Mouse (Mus musculus) spleen, postnatal 14 days (tissue): ENCODE data around the gene Nelfcd.

ENCODE experiments used
- DNase-seq, 2 experiments: peaks; one replicate each; pipeline ENCODE4 v3.0.0; 2021 to 2022; ENCODE audit warnings: low spot score in 2 of 2

Nelfcd gene

DNA sequence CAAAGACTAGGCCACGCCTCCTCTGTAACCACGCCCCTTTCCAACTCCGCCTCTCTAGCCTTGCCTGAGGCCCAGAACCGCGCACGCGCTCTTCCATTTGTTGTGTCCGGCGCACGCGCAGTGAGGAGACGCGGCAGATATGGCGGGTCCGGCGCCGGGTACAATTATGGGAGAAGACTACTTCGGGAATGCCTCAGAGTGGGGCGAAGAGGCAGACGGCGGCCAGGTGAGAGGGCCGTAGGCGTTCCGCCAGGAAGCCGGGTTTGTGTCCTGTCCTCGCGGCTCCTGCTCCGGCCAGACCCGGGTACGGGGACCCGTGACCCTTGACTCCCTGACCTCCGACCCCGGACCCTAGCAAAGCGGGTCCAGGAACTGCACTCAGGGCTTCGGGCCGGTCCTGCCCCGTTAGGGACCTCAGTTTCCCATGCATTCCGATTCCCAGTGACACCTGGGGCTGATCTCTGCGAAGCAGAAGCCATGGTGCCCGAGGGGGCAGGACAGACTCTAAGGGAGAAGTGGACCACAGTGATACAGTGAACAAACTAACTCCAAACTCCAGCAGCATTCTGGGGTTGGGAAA, at the start of gene Nelfcd:
TSS of gene Nelfcd (plus strand) at position 74 of the 580 bp plus-strand sequence.
- peak; percentile 95 to 97 for DNase-seq

DNA sequence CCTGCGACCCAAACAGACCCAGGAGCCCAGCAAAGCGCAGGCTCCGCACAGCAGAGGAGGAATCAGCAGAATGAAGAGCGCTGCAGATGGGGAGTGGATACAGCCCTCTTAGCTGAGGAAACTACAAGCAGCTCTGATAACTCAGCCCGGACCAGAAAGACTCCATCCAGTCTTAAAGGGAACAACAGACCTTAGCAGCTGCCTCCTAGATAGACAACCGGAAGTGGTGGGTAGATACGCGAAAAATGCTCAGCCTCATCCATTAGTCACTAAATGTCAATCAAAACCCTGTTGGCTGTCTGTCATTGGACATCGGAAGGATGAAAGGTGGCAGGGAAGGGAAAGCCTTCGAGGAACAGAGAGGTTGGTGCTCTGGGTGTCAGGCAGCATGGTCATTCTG, 49.0 kb upstream of the Nelfcd start:
- no peak for DNase-seq

DNA sequence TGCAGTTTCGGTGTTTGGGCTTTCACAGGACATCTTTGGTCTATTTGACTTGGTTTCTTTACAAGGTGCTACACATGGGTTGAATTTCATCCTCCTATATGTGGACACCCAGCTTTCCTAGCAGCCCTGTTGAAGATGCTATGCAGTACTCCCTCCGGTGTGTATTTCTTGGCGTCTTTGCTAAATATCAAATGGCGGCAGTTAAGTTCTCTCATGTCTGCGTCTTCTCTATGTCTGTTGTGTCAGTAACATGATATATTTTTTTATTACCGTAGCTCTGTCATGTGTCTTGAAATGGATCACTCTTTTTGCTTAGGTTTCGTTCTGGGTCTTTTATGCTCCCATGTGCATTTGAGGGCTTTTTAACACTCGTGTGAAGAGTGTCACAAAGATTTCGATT, 34.6 kb upstream of the Nelfcd start:
- DNase-seq, result no peak

DNA sequence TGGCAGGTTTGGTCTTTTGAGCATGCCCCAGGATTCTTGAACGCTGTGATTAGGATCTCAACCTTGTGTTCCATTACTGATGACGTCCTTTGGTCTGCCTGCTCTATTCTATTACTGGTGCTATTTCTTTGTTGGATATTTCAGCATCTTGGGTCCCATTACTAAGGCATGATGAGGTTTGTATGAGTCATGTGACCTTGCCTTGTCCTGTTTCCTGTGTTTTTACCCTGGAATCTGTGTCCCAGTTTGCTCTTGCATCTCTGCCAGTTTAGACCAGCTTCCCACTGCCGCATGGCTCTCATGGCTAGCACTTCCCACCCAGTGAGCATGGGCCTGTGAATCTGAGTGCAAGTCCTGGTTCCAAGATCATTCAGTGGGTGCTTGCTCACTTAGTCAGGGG, 23.7 kb upstream of the Nelfcd start:
- no peak for DNase-seq

DNA sequence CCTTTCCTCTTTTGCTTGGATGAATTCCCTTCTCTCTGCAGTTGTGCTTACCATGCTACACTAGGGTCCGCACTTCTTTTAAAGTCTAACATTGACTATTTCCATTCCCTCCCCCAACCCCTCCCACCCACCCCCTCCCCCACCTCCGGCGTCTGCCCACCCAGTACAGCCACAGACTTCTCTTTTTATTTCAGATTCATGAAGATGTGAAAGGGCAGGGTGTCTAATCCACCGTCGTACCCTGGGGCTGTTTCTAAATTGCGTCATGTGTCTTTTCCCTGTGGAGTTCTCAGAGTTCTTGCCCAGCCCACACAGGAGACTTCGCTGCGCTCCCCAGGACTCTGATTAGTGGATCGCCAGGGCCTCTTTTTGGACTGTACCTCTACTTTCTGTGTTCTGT, 23.1 kb upstream of the Nelfcd start:
- DNase-seq, result no peak

DNA sequence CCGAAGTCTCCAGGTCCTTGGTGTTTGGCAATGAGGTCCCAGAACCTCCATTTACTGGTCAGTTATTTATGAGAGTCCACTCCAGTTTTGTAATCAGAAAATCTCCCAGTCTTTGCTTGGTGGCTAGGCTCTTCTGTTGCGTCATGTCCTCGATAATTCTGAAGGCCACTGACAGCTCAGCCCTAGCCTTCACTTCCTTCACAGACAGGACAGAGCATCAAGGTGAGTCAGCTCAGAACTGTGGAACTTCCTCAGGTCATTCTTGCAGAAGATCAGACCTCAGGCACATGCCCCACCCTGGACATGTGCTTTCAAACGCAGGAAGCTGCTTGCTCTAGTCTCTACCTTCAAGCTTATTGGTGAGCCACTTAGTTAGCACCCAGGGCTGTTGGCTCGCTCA, 22.2 kb upstream of the Nelfcd start:
- DNase-seq, result no peak

DNA sequence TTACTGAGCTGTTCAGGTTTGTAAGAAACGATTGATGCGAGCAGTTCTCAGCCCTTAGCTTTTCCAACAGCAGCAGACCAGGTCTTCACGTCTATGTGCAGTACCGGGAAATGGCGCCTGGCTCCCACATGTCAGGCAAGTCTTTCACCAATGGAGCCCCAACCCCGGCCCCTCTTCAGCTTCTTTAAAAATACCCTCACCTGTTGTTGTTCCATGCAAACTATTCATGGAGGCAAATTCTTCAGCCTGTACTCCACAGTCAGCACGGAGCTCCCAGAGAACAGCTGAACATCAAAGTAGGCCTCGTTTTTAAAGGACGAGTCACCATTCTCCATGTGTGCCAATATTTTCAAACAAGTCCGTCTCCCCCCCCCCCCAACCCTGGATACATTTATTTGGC, 19.0 kb upstream of the Nelfcd start:
- no peak for DNase-seq

DNA sequence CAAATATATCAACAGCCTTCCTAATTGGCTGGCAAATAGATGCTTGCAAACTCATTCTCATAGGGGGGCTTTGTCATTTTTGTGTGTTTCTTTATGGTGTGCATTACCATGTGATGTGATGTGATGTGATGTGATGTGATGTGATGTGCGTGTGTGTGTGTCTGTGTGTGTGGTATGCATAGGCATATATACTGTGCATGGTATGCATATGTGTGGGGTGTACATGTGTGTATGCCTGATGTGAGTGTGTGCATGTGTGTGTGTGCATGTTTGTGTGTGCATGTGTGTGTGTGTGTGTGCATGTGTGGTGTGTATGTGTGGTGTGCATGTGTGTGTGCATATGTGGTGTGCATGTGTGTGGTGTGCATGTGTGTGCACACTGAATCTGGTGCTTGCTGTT, 18.5 kb upstream of the Nelfcd start:
- DNase-seq, result no peak

DNA sequence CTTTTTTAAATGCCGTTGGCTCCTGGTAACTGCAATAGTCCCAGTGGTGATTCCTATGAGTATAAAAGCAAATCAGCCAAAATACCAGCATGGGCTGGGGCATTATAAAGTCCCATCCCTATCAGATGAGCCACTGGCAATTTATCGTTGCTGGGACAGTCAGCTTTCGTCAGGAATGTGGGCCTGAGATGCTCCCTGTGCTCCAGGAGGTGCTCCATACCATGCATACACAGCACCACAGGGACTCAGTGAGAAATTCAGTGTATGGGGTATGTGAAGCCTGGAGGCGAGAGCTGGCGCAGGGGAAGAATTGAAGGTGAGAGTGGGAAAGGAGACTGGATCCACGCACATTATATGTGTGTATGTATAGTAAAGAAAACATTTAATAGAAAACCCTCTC, 17.7 kb upstream of the Nelfcd start:
- DNase-seq, result no peak

DNA sequence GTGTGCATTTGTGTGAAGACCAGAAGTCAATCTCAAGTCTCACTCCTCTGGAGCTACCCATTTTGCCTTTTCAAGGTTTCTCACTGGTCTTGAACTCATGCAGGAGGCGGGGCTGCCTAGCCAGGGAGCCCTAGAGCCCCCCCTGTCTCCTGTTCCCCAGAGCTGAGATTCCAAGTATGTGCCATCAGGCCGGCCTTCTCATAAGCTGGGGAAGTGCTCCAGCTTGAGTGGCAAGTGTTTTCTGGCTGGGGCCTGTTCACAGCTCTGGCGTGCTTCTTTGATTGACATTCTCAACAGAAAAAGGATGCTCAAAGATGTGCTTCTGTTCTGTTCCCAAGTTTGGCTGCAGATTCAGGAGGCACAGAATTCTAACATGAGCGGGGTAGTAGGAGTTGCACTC, 15.2 kb upstream of the Nelfcd start:
- DNase-seq, result no peak

DNA sequence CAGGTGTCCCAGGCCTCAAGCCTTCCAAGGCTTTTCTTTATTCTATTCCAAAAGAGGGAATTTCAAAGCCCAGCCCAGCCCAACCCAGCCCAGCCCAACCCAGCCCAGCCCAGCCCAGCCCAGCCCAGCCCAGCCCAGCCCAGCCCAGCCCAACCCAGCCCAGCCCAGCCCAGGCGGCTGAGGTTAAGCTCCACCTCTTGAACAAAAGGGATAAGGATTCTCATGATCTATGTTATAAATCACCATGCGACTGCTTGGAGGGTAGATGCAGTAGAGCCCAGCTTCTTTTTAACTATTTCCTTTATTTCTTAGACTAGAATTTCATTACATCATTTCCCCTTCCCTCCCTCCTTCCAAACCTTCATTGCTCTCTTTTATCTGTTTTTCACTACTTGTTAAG, 5.4 kb upstream of the Nelfcd start:
- no peak for DNase-seq

DNA sequence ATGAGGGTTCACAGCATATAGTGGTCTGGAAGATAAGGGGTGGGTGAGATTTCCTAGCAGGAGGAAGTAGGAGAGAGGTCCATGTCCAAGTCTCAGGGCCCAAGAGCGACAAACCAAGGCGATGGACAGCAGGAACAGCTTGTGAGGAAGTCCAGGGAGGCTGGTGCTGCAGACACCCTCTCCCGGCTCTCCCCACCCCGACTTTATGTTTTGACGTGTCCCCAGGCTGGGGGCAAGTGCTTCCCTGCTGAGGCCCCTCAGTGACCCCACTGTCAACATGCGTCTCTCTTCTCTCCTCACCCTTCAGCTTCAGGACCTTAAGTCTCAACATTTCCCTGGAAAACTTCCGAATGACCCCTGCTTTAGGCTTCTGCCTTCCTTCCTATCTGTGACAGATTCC, 2.5 kb upstream of the Nelfcd start:
- DNase-seq, result no peak

DNA sequence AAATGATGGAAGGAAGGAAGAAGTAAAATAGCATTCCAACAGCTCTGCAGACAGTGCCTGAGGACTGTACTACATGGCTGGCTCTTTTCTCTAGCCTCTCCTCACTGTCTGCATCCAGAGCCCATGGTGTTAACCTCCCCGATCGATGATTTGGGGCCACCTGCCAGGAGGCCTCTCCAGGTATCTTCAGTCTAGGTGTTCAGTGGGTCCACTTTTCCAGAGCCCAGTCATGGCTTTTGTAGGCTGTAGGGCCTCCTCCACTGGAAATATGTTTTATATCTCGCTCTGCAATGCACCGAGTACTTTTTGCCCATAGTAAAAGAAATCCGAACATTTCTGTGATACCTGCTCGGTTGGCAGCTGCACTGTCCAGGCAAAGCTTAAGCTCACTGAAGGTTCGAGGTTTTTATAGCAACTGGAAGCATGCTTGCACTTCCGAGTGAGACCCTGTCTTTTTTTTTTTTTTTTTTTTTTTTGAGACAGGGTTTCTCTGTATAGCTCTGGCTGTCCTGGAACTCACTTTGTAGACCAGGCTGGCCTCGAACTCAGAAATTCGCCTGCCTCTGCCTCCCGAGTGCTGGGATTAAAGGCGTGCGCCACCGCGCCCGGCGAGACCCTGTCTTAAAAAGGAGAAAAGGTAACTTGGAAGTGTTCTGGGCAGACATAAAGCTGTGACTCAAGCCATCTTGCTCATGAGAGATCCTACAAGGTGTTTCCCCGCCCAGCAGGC, 438 bp upstream of the Nelfcd start:
- DNase-seq, result no peak

DNA sequence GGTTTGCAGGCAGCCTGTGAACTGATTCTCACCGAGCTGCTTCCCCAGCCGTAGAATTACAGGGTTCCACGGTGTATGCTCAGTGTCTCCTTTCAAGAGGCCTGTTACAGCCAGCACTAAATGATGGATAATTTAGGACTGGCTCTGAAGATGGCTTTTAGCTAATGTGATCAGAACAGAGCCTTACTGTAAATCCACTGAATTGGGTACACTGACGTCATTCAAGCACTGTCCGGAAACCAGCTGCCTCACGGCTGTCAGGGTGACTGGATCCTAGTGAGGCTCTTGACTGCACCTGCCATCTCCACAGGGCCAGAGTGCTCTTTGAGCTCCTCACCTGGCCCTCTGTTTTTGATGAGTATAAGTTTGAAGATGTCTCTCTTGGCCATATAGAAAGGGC, 5.5 kb downstream of the Nelfcd start:
- no peak for DNase-seq

DNA sequence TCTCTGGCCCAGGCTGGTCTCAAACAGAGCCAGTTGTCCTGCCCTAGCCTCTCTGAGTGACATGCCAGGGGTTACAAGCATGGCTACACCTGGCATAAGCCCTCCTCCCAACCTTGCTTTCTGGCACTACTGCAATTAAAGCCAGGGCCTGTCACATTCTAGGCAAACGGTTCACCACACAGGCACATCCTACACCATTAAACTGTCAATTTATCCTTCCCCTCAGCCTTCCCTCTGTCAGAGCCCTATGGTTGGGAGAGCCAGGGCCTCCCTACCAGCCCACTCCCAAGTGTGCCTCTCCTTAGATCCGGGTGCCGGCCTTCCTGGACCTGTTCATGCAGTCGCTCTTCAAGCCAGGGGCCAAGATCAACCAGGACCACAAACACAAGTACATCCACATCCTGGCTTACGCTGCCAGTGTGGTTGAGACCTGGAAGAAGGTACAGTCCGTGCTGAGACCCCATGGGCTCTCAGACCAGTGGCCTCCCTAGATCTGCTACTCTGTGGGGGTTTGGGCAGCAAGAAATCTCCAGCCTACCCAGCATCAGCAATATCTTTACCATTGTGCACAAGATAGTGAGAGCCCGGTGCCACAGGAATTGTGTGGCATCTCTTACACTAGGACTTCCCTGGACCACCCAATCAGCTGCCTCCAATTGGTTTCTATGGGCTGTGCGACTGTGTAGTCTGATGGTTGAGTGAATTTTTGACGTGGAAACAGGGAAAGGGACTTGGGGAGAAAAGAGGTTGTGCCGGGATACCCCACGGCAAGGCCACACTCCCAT, 8.9 kb downstream of the Nelfcd start:
- DNase-seq, result no peak

DNA sequence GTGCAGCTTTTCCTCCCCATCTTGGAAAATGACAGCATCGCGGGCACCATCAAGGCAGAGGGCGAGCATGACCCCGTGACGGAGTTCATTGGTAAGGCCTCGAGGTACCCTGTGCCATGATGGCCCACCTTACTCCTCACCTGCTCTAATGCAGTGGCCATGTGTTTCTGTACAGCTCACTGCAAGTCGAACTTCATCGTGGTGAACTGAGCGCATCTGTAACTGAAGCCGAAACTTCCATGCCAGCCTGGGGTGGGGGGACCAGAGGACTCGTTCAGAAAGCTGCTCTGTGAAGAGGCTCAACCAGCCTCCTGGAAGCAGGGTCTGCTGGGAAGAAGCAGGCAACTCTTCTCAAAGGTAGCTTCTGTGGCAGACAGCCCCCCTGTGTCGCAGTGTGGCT, 11.3 kb downstream of the Nelfcd start:
- DNase-seq, result no peak

DNA sequence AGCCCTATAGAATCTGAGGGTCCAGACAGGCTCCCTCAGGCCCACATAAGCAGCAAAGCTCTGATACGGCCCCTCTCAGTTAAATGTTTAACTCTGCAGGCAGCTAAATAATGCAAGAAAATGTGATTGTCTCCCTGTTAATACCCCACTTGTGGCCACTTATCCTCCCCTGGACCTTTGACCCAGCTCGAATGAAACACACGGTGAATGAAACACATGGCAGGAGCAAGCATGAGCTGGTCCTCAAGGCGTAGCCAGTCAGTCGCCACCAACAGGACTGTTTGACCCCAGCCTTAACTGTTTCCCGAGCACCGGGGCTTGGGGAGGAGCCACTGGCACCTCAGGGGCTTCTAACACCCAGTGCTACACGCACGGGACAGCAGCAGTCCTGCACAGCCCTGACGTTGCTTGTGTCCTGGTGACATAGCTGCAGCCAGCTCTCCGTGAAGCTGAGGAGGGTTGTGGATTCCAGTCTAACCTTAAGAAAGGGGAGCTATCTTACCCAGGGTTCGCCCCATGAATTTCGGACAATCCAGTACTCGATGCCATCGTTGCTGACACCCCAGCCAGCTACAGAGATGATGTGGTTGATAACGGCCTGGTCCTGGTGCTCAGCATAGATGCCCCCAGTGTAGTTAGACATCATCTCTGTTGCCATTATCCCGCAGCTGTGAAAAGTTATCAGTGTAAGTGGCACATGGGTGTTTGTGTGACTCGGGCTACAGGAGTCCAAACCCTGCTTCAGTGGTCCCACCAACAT, 12.7 kb downstream of the Nelfcd start:
- DNase-seq, result no peak

DNA sequence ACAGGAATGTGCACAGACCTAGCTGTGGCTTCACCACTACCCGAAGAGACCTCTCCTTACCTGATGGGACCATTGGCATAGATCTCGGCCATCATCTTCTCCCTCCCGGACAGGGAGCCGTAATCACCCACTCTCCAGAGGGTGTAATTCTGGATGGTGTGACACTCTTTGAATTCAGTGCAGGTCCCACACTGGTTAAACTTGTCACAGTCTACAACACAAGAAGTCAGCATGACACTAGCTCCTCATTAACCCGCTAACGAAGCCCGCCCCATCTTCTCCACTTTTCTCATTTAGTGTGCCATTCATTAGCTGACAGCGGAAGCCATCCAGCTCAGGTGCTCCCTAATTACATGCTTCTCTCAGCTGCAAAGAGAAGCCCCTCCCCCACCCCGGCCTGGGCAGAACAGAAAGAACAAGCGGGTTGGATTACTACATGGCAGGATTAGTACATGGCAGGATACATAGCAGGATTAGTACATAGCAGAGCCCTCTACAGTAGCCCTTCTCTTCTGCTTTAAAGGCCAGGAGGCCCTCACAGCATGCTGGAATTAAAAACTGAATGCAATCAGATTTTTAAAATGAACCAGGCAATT, 13.5 kb downstream of the Nelfcd start:
- DNase-seq, result no peak

DNA sequence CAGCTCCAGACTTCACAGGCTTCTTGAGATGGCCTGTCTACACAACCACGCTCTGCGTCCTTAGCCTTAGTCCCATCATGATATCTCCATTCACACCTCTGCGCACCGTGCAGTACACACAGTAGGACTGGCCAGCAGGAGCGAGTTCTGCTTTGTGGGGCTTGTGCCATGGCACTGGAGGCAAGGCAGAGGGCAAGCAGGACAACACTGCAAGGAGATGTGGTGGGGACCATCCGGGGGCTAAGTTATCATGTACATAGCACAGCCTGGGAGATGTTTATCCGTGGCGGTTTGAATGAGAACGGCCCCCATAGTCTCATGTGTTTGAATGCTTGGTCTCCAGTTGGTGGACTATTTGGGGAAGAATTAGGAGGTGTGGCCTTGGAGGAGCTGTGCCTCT, 19.3 kb downstream of the Nelfcd start:
- no peak for DNase-seq

DNA sequence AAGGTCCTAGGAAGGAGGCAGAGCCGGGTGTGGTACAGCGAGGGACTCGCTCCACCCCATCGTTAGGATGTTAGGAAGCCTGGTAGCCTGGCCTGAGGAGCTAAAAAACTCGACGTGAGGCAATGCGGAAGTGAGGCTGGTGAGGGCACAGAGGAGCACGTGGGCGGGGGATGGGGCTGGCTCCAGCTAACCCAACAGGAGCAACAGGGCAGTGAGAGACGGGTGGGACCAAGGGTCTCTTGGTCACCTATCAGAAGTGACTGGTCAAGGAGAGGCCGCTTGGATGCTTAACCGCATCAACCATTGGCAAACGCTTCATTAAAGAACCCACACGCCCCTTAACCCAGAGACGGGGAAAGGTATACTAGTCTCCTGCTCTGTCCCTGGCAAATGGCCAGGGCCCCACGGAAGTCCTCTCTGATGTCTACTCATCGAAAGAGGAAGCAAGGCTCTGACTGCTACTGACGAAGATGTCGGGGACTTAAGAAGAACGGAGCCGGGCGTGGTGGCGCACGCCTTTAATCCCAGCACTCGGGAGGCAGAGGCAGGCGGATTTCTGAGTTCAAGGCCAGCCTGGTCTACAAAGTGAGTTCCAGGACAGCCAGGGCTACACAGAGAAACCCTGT, 20.6 kb downstream of the Nelfcd start:
- peak in 1 of 2 experiments; percentile 46 for DNase-seq

DNA sequence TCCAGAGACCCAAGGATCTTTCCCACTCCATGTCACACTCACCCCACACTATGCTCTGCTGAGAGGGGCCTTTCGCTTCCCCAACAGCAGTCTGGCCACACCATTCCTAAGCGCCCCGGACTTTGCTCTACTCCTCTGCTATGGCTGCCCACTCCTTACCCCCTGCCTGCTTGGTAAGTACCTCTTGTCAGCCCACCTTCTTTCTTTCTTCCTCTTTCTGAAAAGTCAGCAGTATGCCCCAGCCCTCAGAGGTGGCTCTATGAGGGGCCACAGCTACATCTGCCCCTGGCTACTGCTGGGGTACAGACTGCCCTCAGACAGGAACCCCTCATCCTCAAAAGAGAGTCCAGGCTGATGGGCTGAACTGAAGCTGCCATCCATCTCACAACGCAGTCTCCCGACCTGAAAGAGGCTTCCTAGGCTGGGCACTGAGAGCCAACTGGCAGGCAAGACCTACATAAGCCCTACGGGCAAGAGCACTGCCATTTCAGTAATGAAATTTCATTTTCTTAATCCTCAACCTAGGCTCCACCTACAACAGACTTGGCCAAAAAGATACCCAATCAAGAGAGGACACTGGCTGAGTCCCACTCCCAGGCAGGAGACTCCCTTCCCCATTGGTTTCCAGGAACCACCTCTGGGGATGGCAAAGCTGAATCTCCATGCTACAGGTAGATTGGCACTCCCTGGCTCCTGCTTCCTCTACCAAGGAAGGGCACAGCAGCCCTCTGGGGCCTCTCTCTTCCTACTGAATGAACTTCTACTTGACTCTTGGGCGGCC, 21.5 kb downstream of the Nelfcd start:
- DNase-seq, result no peak
